Mouse (Mus musculus): ENCODE data around the gene Ltbp4.

DNA sequence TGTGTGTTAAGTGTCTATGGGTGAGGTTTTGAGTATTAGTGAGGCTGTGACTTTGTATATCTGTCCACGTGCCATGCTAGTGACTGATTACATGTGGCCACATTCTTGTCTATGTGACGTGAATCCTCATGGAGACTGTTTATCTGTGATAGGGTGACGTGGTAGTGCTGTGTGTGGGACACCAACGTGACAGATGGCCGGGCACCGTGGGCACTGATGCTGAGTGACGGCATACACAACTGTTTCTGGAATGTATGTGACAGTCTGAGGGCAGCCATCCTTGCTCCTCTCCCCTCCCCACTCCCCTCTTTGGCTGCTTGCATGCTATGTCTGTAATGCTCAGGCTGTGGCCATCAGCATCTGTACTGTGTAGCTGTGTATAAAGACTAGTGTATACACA lies 76.6 kb downstream of the Ltbp4 start:
- TF ChIP-seq EP300 (IDR thresholded peaks at IDR 0.05; ENCODE audit: low read depth) (no peak), CTCF (IDR thresholded peaks at IDR 0.05; ENCODE audit: low read depth) (no peak)

All from liver, postnatal 0 days (tissue).